Mouse (Mus musculus) frontal cortex, adult (tissue): Measurements from ENCODE around the gene Armc9.

Source experiments
- ATAC-seq: cut with Nextera tagmentation; 2 replicates; pipeline ENCODE4 v1.9.2; 2017; ENCODE audit warnings: mild to moderate bottlenecking, moderate library complexity, mixed read lengths; ENCODE audit not compliant: low TSS enrichment

The Armc9 gene

GRCm38 (mm10) chr1:86281781-86282536, 127.4 kb downstream of the Armc9 start:
- ATAC-seq, result peak; percentile 84

- ATAC-seq, result no peak
Measured at GRCm38 (mm10) chr1:86284101-86284500, 129.5 kb downstream of the Armc9 start.

GRCm38 (mm10) chr1:86285295-86285694, 130.7 kb downstream of the Armc9 start:
- no peak for ATAC-seq

GRCm38 (mm10) chr1:86287473-86287872, 132.9 kb downstream of the Armc9 start:
- ATAC-seq, result no peak

- ATAC-seq, result peak; percentile 55; the same call in 1 of the 2 replicates
Measured at GRCm38 (mm10) chr1:86290452-86290851, 135.9 kb downstream of the Armc9 start.

GRCm38 (mm10) chr1:86293091-86293490, 138.5 kb downstream of the Armc9 start:
- ATAC-seq, result no peak

- no peak for ATAC-seq
Measured at GRCm38 (mm10) chr1:86293868-86294267, 139.3 kb downstream of the Armc9 start.

GRCm38 (mm10) chr1:86294472-86294871, 139.9 kb downstream of the Armc9 start:
- ATAC-seq, result no peak

GRCm38 (mm10) chr1:86300093-86300492, 145.5 kb downstream of the Armc9 start:
- no peak for ATAC-seq

- no peak for ATAC-seq
Measured at GRCm38 (mm10) chr1:86300731-86301130, 146.2 kb downstream of the Armc9 start.

- ATAC-seq, result no peak
Measured at GRCm38 (mm10) chr1:86301221-86302091, 146.9 kb downstream of the Armc9 start.

- no peak for ATAC-seq
Measured at GRCm38 (mm10) chr1:86302532-86302931, 148.0 kb downstream of the Armc9 start, which contains the start of gene B3gnt7. Gene B3gnt7 (plus strand): TSS chr1:86302832.

GRCm38 (mm10) chr1:86303063-86303872, 148.7 kb downstream of the Armc9 start:
- ATAC-seq, result peak; percentile 76

- ATAC-seq, result peak; percentile 53; the same call in 1 of the 2 replicates
Measured at GRCm38 (mm10) chr1:86303873-86304250, 149.3 kb downstream of the Armc9 start.

- no peak for ATAC-seq
Measured at GRCm38 (mm10) chr1:86306686-86307085, 152.1 kb downstream of the Armc9 start.

- ATAC-seq, result no peak
Measured at GRCm38 (mm10) chr1:86307177-86307762, 152.7 kb downstream of the Armc9 start.

- ATAC-seq, result no peak
Measured at GRCm38 (mm10) chr1:86307871-86308641, 153.5 kb downstream of the Armc9 start.

- no peak for ATAC-seq
Measured at GRCm38 (mm10) chr1:86309270-86309833, 154.8 kb downstream of the Armc9 start.

- ATAC-seq, result no peak
Measured at GRCm38 (mm10) chr1:86310536-86311310, 156.1 kb downstream of the Armc9 start.
